In the genomic region with DNA sequence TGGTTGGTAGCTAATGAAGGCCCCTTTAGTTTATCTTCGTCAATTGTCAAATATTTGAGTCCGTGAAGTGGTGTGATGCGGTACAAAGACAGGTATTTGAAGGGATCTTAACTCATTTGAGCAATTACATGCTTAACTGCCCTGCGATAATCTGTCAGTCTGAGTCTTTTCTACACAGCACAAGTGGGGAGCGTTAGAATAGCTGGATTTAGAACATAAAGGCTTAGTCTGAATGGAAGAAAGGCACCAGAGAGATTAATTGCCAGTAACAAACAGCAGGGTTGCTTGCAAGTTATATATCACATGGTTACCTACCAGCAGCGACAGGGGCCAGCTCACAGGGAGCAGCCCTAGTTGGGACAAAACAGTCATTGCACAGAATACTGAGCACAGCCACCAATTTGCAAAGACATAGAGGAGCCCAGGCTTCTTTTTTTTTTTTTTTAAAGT, we compare ENCODE assay signal across 10 mouse cellular contexts.
A peak's percentile ranks its signal among the peaks of the same experiment; 100 is the strongest.
DNase-seq lines count a peak whose midpoint lies in the region; ATAC-seq and TF ChIP-seq lines count a peak whose summit lies in the region.
"Had no signal": no experiment of that assay in that cellular context is flagged by ENCODE, and none has a peak within 500 bp of the region (broad histone marks: within the 10 kb centered on the region; RNA-seq: fewer than 3 reads in every experiment).

No protein-coding gene starts in this region.

- intact Hi-C loops in heart, adult 2 months (cut with DNase I): no loop called here

- TF ChIP-seq POLR2A in heart, adult 2 months (IDR thresholded peaks at IDR 0.05; ENCODE audit: insufficient read depth, low read depth, low read length): no peak

- H3K27ac ChIP-seq in embryonic facial prominence, embryonic 14.5 days (replicated peaks; ENCODE audit: low read depth, low read length): no peak overlapping the region
- no peak overlapping the region for H3K27ac ChIP-seq in hindbrain, embryonic 15.5 days (replicated peaks)
- H3K27ac ChIP-seq in midbrain, postnatal 0 days (ENCODE audit: low read depth, low read length): no peak overlapping the region
- no peak overlapping the region for H3K27ac ChIP-seq in heart, adult 2 months
- H3K27ac ChIP-seq: embryonic facial prominence, embryonic 13.5 days; liver, embryonic 14.5 days had no signal

- TF ChIP-seq CTCF in midbrain, postnatal 0 days (IDR thresholded peaks at IDR 0.05): no peak
- no peak for TF ChIP-seq CTCF in heart, adult 2 months (IDR thresholded peaks at IDR 0.05)

- 47% methylated on average over 6 of the region's 6 CpGs for WGBS in embryonic facial prominence, embryonic 14.5 days
- WGBS in hindbrain, embryonic 15.5 days: 14% methylated on average over 6 of the region's 6 CpGs
- 14% methylated on average over 6 of the region's 6 CpGs for WGBS in midbrain, postnatal 0 days
- WGBS in heart, adult 2 months: 77% methylated on average over 6 of the region's 6 CpGs

- no peak for TF ChIP-seq EP300 in heart, adult 2 months (IDR thresholded peaks at IDR 0.05; ENCODE audit: insufficient read depth, low read depth, low read length)

- no peak overlapping the region for H3K4me2 ChIP-seq in embryonic facial prominence, embryonic 14.5 days (ENCODE audit: low read depth, low read length)
- H3K4me2 ChIP-seq in hindbrain, embryonic 15.5 days: peak overlapping the region; percentile 34; the same call in 1 of the 2 replicates
- 0 out of 2 replicates have a peak overlapping the region, but pooled peaks have one; percentile 26 for H3K4me2 ChIP-seq in midbrain, postnatal 0 days (ENCODE audit: low read depth, low read length, poor library complexity, severe bottlenecking)
- H3K4me2 ChIP-seq: embryonic facial prominence, embryonic 13.5 days had no signal

- H3K9me3 ChIP-seq in embryonic facial prominence, embryonic 14.5 days (ENCODE audit: control insufficient read depth, low read length): no peaks in the 10 kb centered on the region
- no peaks in the 10 kb centered on the region for H3K9me3 ChIP-seq in hindbrain, embryonic 15.5 days
- H3K9me3 ChIP-seq in midbrain, postnatal 0 days (ENCODE audit: low read length): no peaks in the 10 kb centered on the region
- H3K9me3 ChIP-seq: embryonic facial prominence, embryonic 13.5 days had no signal

- DNase-seq in embryo, embryonic 10 days (ENCODE audit: low spot score): peak; percentile 64
- DNase-seq in embryonic facial prominence, embryonic 14.5 days (ENCODE audit: low spot score): peak; percentile 55
- peak; percentile 13 for DNase-seq in midbrain, postnatal 0 days (ENCODE audit: low spot score)
- DNase-seq in heart, adult 2 months: no peak
- DNase-seq: adrenal gland, postnatal 25 days had no signal

- no peak overlapping the region for H3K9ac ChIP-seq in embryonic facial prominence, embryonic 14.5 days (ENCODE audit: low read depth, low read length)
- no peak overlapping the region for H3K9ac ChIP-seq in hindbrain, embryonic 15.5 days
- H3K9ac ChIP-seq in midbrain, postnatal 0 days (replicated peaks; ENCODE audit: low read length, poor library complexity, severe bottlenecking): no peak overlapping the region
- no peak overlapping the region for H3K9ac ChIP-seq in heart, adult 2 months (ENCODE audit: low read depth, low read length)
- H3K9ac ChIP-seq: embryonic facial prominence, embryonic 13.5 days; liver, embryonic 14.5 days had no signal

- no peak overlapping the region for H3K4me3 ChIP-seq in embryonic facial prominence, embryonic 14.5 days (ENCODE audit: low read depth, low read length)
- no peak overlapping the region for H3K4me3 ChIP-seq in hindbrain, embryonic 15.5 days
- H3K4me3 ChIP-seq in midbrain, postnatal 0 days (ENCODE audit: low read depth, low read length): no peak overlapping the region
- no peak overlapping the region for H3K4me3 ChIP-seq in heart, adult 2 months
- H3K4me3 ChIP-seq: embryonic facial prominence, embryonic 13.5 days had no signal

- no peaks in the 10 kb centered on the region for H3K79me2 ChIP-seq in heart, adult 2 months (replicated peaks; ENCODE audit: control insufficient read depth, insufficient read depth, low read length)

- no peaks in the 10 kb centered on the region for H3K36me3 ChIP-seq in embryonic facial prominence, embryonic 14.5 days (ENCODE audit: control insufficient read depth, insufficient read depth, low read length)
- no peaks in the 10 kb centered on the region for H3K36me3 ChIP-seq in hindbrain, embryonic 15.5 days
- no peaks in the 10 kb centered on the region for H3K36me3 ChIP-seq in midbrain, postnatal 0 days (ENCODE audit: insufficient read depth, low read length)
- no peaks in the 10 kb centered on the region for H3K36me3 ChIP-seq in heart, adult 2 months (ENCODE audit: control insufficient read depth, insufficient read depth, low read length)
- H3K36me3 ChIP-seq: embryonic facial prominence, embryonic 13.5 days had no signal

- H3K27me3 ChIP-seq in embryonic facial prominence, embryonic 14.5 days (replicated peaks; ENCODE audit: control insufficient read depth, insufficient read depth, low read length): no peaks in the 10 kb centered on the region
- H3K27me3 ChIP-seq in hindbrain, embryonic 15.5 days: peaks cover 33% of the 10 kb centered on the region; the same call in 1 of the 2 replicates
- no peaks in the 10 kb centered on the region; the same call in 1 of the 2 replicates for H3K27me3 ChIP-seq in midbrain, postnatal 0 days (ENCODE audit: insufficient read depth, low read length)
- H3K27me3 ChIP-seq in heart, adult 2 months (ENCODE audit: control insufficient read depth, insufficient read depth, low read length): no peaks in the 10 kb centered on the region
- H3K27me3 ChIP-seq: embryonic facial prominence, embryonic 13.5 days had no signal

- 0 out of 2 replicates have a peak, but pooled peaks cover 3% of the 10 kb centered on the region for H3K4me1 ChIP-seq in embryonic facial prominence, embryonic 14.5 days (ENCODE audit: control insufficient read depth, insufficient read depth, low read length)
- H3K4me1 ChIP-seq in hindbrain, embryonic 15.5 days (replicated peaks): peaks cover 13% of the 10 kb centered on the region
- H3K4me1 ChIP-seq in midbrain, postnatal 0 days (ENCODE audit: insufficient read depth, low read length): no peaks in the 10 kb centered on the region
- H3K4me1 ChIP-seq in heart, adult 2 months (ENCODE audit: control insufficient read depth, insufficient read depth, low read length): no peaks in the 10 kb centered on the region
- H3K4me1 ChIP-seq: embryonic facial prominence, embryonic 13.5 days had no signal

- ATAC-seq in embryonic facial prominence, embryonic 14.5 days (ENCODE audit: low read depth): peak; percentile 76; the same call in 1 of the 2 replicates
- ATAC-seq in hindbrain, embryonic 15.5 days (ENCODE audit: low FRiP score, low read depth): peak; percentile 51; the same call in 1 of the 2 replicates
- no peak for ATAC-seq in midbrain, postnatal 0 days (ENCODE audit: low FRiP score)
- no peak for ATAC-seq in frontal cortex, adult (ENCODE audit: low TSS enrichment)
- no peak for ATAC-seq in erythroblast, adult 5-6 weeks (replicated peaks; ENCODE audit: low FRiP score, poor library complexity, severe bottlenecking)

Comparison
In these comparisons a context has a peak if more than half of its experiments do, and no peak if none do; other contexts are left out.
1. DNase-seq: peak in embryo, embryonic 10 days (single experiment), embryonic facial prominence, embryonic 14.5 days (single experiment) and midbrain, postnatal 0 days (single experiment); none in heart, adult 2 months (0 of 2).
2. ATAC-seq: peak in embryonic facial prominence, embryonic 14.5 days (single experiment) and hindbrain, embryonic 15.5 days (single experiment); none in midbrain, postnatal 0 days (single experiment), frontal cortex, adult (single experiment) and erythroblast, adult 5-6 weeks (single experiment).